Mouse (Mus musculus) mesoderm, embryonic 11.5 days (tissue): ENCODE measurements at regions not wholly inside any gene's neighbourhood (a gene's known extent, or its start where the extent isn't known, plus 50 kb on each side); places are given as distances from the start of the nearest gene placed in this dataset.
"Not testable (repeated sequence)": the region's sequence is repeated elsewhere in the genome, so short reads cannot be mapped to it uniquely, and the experiment has no call there.

Experiments
- DNase-seq: peaks from one replicate; pipeline ENCODE4 v3.0.0-alpha.2; 2012; ENCODE audit warnings: low read depth, low spot score

GRCm38 (mm10) chr5:10550115-10550514 is 303.8 kb upstream of the Gm5152 start:
- DNase-seq: not testable (repeated sequence)

GRCm38 (mm10) chr5:10562321-10562720 is 316.0 kb upstream of the Gm5152 start:
- no peak for DNase-seq

- DNase-seq: no peak
Observed at GRCm38 (mm10) chr5:10592392-10592791, 346.1 kb upstream of the Gm5152 start.

GRCm38 (mm10) chr5:10600774-10601173 is 346.8 kb upstream of the Gm8871 start:
- no peak for DNase-seq

GRCm38 (mm10) chr5:10633176-10633575 is 314.4 kb upstream of the Gm8871 start:
- peak; percentile 14 for DNase-seq

- DNase-seq: peak; percentile 47
Observed at GRCm38 (mm10) chr5:10648075-10648474, 299.5 kb upstream of the Gm8871 start.

- DNase-seq: no peak
Observed at GRCm38 (mm10) chr5:10663301-10663700, 284.3 kb upstream of the Gm8871 start.

- DNase-seq: no peak
Observed at GRCm38 (mm10) chr5:10674199-10674598, 273.4 kb upstream of the Gm8871 start.

GRCm38 (mm10) chr5:10685519-10685918 is 262.1 kb upstream of the Gm8871 start:
- no peak for DNase-seq

- DNase-seq: no peak
Observed at GRCm38 (mm10) chr5:10727056-10727455, 220.5 kb upstream of the Gm8871 start.

- peak; percentile 54 for DNase-seq
Observed at GRCm38 (mm10) chr5:10749546-10749945, 198.1 kb upstream of the Gm8871 start.

GRCm38 (mm10) chr5:10767469-10767868 is 180.1 kb upstream of the Gm8871 start:
- DNase-seq: no peak
